Mouse (Mus musculus) intestine, postnatal 0 days (tissue): ENCODE data around the gene Tmem259. TPM values are rescaled to one million over a fixed set of nuclear protein-coding genes. Genes with fewer than 3 reads are reported as not detected.
A peak's percentile ranks its signal among the peaks of the same experiment; 100 is the strongest.

Source experiments
- ATAC-seq: fragments of 200-750 bp; cut with Nextera tagmentation; 2 replicates; pipeline ENCODE4 v1.8.0; 2017; ENCODE audit warnings: mild to moderate bottlenecking, moderate TSS enrichment, moderate library complexity
- H3K27ac ChIP-seq: fragments of 300-500 bp; sonication (generic); 2 replicates; pipeline ENCODE4 v1.5.1; 2014; ENCODE audit warnings: mild to moderate bottlenecking, low read depth, low read length, moderate library complexity
- H3K27me3 ChIP-seq: fragments of 300-500 bp; sonication (generic); replicated peaks from 2 replicates; pipeline ENCODE4 v1.6.1; 2014; ENCODE audit warnings: low read length, mixed read lengths; ENCODE audit not compliant: control insufficient read depth, insufficient read depth
- H3K36me3 ChIP-seq: fragments of 300-500 bp; sonication (generic); 2 replicates; pipeline ENCODE4 v1.6.1; 2014; ENCODE audit warnings: mild to moderate bottlenecking, moderate library complexity; ENCODE audit not compliant: control insufficient read depth, insufficient read depth
- H3K4me1 ChIP-seq: fragments of 300-500 bp; sonication (generic); replicated peaks from 2 replicates; pipeline ENCODE4 v1.6.1; 2014; ENCODE audit warnings: antibody characterized with exemption, low read length, mixed read lengths; ENCODE audit not compliant: control insufficient read depth, insufficient read depth
- H3K4me2 ChIP-seq: fragments of 300-500 bp; sonication (generic); replicated peaks from 2 replicates; pipeline ENCODE4 v1.6.1; 2014; ENCODE audit warnings: low read depth, mild to moderate bottlenecking, moderate library complexity
- H3K4me3 ChIP-seq: fragments of 300-500 bp; sonication (generic); 2 replicates; pipeline ENCODE4 v1.5.1; 2014; ENCODE audit warnings: low read depth, low read length
- H3K9ac ChIP-seq: fragments of 300-500 bp; sonication (generic); 2 replicates; pipeline ENCODE4 v1.6.1; 2014; ENCODE audit warnings: mild to moderate bottlenecking, low read depth, low read length
- H3K9me3 ChIP-seq: fragments of 300-500 bp; sonication (generic); 2 replicates; pipeline ENCODE4 v1.6.1; 2016; ENCODE audit warnings: mixed run types; ENCODE audit not compliant: control insufficient read depth
- CTCF ChIP-seq: sonication (generic); IDR thresholded peaks from 2 replicates; pipeline ENCODE4 v1.5.1; 2016; ENCODE audit warnings: low read depth, mild to moderate bottlenecking, control low read depth, antibody characterized with exemption, moderate library complexity
- WGBS: fragments of 180-500 bp; shearing (Covaris S2); extraction: QIAGEN DNeasy Blood & Tissue Kit; methylation state at CpG from one replicate; pipeline ENCODE4 v1.1.7; 2014; 5-methylcytosine and 5-hydroxymethylcytosine counted together
- polyA plus RNA-seq: library from polyadenylated mRNA; unstranded; fragments of >200 nt; fragmentation: Nextera tagmentation; extraction: Ambion mirVana; gene quantifications from 2 replicates; pipeline ENCODE4 v1.2.1, GENCODE M21; 2015

Tmem259 gene
- polyA plus RNA-seq, 1 experiment from 2014 or later: 24.7 TPM

DNA sequence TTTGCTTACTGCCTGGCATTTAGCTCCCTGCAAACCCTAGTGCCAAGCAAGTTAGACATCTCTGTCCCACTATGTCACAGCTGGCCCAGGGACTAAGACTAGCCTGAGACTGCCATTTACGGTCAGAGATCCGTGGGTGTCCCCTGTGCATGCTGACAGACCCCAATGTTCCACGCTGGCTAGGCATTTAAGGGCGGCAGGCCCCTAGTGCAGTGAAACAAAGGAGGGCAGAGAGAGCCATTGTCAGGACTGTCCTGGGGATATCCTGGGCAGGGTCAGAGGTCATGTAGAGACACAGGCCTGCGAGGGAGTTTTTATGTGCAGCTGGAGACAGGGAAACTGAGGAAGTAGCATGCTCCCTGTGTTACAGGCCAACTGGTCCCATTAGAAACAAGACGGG, 50.3 kb downstream of the Tmem259 start:
- ATAC-seq: no peak
- no peak for TF ChIP-seq CTCF
- H3K27ac ChIP-seq: peak overlapping the region; percentile 57; the same call in 1 of the 2 replicates
- no peaks in the 10 kb centered on the region for H3K9me3 ChIP-seq
- WGBS: 64% methylated on average over 6 of the region's 6 CpGs
- H3K4me1 ChIP-seq: peaks cover 20% of the 10 kb centered on the region
- H3K4me3 ChIP-seq: no peak overlapping the region
- peaks cover 36% of the 10 kb centered on the region for H3K36me3 ChIP-seq
- H3K9ac ChIP-seq: no peak overlapping the region
- H3K27me3 ChIP-seq: no peaks in the 10 kb centered on the region
- H3K4me2 ChIP-seq: peak overlapping the region; percentile 10; the same call in 1 of the 2 replicates

DNA sequence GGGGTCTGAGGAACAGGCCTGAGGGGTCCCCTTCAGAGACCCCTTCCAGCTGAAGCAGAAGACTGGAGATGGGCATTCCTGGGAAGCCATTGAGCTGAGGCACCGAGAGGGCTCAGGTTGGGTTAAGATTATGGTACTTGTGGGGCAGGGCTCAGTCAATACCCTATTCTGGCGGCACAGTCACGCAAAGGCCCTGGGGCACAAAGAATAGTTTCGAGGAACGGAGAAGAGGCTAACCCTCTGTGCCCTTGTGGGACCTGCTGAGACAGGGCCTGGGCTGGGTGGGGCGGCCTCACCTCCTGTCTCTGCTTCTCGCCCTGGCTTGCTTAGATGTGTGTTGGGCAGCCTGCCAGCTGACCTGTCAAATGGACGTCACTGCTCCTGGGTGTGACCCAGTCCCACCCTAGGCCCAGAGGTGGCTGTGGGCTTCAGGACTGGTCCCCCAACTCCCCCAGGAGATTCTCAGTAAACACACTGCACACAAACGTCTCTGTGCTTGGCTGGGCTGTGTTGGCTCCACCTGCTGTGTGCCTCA, 50.9 kb downstream of the Tmem259 start:
- H3K36me3 ChIP-seq: peaks cover 32% of the 10 kb centered on the region
- no peak for ATAC-seq
- peak overlapping the region; percentile 10 for H3K4me2 ChIP-seq
- peak overlapping the region; percentile 57 for H3K27ac ChIP-seq
- no peaks in the 10 kb centered on the region for H3K9me3 ChIP-seq
- H3K4me3 ChIP-seq: no peak overlapping the region
- TF ChIP-seq CTCF: no peak
- peaks cover 21% of the 10 kb centered on the region for H3K4me1 ChIP-seq
- no peaks in the 10 kb centered on the region for H3K27me3 ChIP-seq
- 45% methylated on average over 9 of the region's 9 CpGs for WGBS
- 0 out of 2 replicates have a peak overlapping the region, but pooled peaks have one; percentile 18 for H3K9ac ChIP-seq

- Histone ChIP-seq H3K9ac (0 out of 2 replicates have a peak overlapping the region, but pooled peaks have one; percentile 18), H3K36me3 (peaks cover 32% of the 10 kb centered on the region), H3K9me3 (no peaks in the 10 kb centered on the region), H3K4me2 (peak overlapping the region; percentile 27), H3K27ac (peak overlapping the region; percentile 57; the same call in 1 of the 2 replicates), H3K4me3 (no peak overlapping the region), H3K27me3 (no peaks in the 10 kb centered on the region), H3K4me1 (peaks cover 18% of the 10 kb centered on the region)
- no peak for ATAC-seq
- 24% methylated on average over 8 of the region's 8 CpGs for WGBS
- peak; percentile 26; the same call in 1 of the 2 replicates for TF ChIP-seq CTCF
Observed at GRCm38 (mm10) chr10:79932736-79933135, 51.4 kb downstream of the Tmem259 start.

- Histone ChIP-seq H3K4me3 (no peak overlapping the region), H3K36me3 (peaks cover 32% of the 10 kb centered on the region), H3K4me1 (peaks cover 18% of the 10 kb centered on the region), H3K27me3 (no peaks in the 10 kb centered on the region), H3K4me2 (peak overlapping the region; percentile 6; the same call in 1 of the 2 replicates), H3K9ac (no peak overlapping the region), H3K27ac (no peak overlapping the region; the same call in 1 of the 2 replicates), H3K9me3 (no peaks in the 10 kb centered on the region)
- no peak for TF ChIP-seq CTCF
- ATAC-seq: no peak
- 69% methylated on average over 9 of the region's 9 CpGs for WGBS
Observed at GRCm38 (mm10) chr10:79931797-79932196, 52.3 kb downstream of the Tmem259 start.

GRCm38 (mm10) chr10:79930826-79931186, 53.3 kb downstream of the Tmem259 start:
- Histone ChIP-seq H3K4me2 (0 out of 2 replicates have a peak overlapping the region, but pooled peaks have one; percentile 13), H3K27ac (no peak overlapping the region), H3K4me1 (peaks cover 18% of the 10 kb centered on the region), H3K9me3 (no peaks in the 10 kb centered on the region), H3K36me3 (peaks cover 31% of the 10 kb centered on the region), H3K27me3 (no peaks in the 10 kb centered on the region), H3K9ac (no peak overlapping the region), H3K4me3 (no peak overlapping the region)
- no peak for ATAC-seq
- 90% methylated on average over 16 of the region's 16 CpGs for WGBS
- TF ChIP-seq CTCF: no peak

DNA sequence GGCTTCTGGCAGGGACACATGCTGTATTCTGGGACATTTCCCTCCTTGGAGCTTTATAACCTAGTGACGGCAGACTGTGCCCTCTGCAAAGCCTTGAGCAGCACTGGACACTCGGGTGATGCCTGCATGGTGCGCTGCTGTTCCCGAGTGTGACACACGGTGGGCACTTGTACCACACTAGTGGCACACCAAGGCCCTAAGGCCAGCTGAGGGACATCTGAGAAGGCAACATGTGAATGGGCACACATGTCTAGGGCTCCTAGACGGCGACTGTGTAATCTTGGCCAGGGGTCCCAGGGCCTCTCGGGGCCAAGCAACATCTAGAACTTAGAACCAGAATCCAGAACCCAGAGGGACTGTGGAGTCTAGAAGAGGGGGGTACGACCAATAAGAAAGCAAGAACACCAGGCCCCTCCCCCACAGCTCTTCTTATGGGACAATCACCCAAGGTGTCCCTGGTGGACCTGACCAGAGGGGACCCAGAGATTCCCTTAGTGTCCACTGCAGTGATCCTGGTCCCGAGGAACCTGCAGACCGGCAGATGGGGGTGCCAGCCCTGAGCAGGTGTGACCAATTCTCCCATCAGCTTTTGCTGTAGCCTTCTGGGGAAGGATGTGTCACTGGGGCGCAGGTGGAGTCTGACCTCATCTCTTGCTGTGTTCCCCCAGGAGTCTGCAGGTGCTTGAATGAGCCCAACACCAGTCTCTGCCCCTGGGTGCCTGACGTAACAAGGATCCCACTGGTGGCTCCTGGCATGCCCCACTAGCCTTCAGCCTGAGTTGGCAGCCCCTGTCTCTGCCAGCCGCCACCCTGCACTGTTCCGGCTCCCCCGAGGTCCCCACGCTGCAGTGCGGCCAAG, 53.9 kb downstream of the Tmem259 start:
- H3K4me3 ChIP-seq: no peak overlapping the region
- TF ChIP-seq CTCF: 0 out of 2 replicates have a peak, but pooled peaks have one; percentile 14
- no peak overlapping the region for H3K9ac ChIP-seq
- H3K27me3 ChIP-seq: no peaks in the 10 kb centered on the region
- no peak for ATAC-seq
- peaks cover 24% of the 10 kb centered on the region for H3K36me3 ChIP-seq
- no peaks in the 10 kb centered on the region for H3K9me3 ChIP-seq
- peak overlapping the region; percentile 13 for H3K4me2 ChIP-seq
- peaks cover 18% of the 10 kb centered on the region for H3K4me1 ChIP-seq
- WGBS: 79% methylated on average over 18 of the region's 18 CpGs
- H3K27ac ChIP-seq: peak overlapping the region; percentile 4; the same call in 1 of the 2 replicates
